11 mouse cellular contexts compared by ENCODE assay signal in genomic region chr11:96436525-96436924, GRCm38 (mm10). TPM values are rescaled to one million over a fixed set of nuclear protein-coding genes. Genes with fewer than 3 reads are reported as not detected.
DNase-seq lines count a peak whose midpoint lies in the region; ATAC-seq and TF ChIP-seq lines count a peak whose summit lies in the region.
"Had no signal": no experiment of that assay in that cellular context is flagged by ENCODE, and none has a peak within 500 bp of the region (broad histone marks: within the 10 kb centered on the region; RNA-seq: fewer than 3 reads in every experiment).

No protein-coding gene starts in this region.

- DNase-seq in neural tube, embryonic 11.5 days (ENCODE audit: low spot score): peak; percentile 32
- DNase-seq in neural tube, embryonic 10.5 days (ENCODE audit: extremely low spot score, low spot score): no peak
- DNase-seq in brain, embryonic 14.5 days (ENCODE audit: low read depth): peak; percentile 79
- DNase-seq in hindbrain, postnatal 0 days (ENCODE audit: low spot score): peak; percentile 77
- DNase-seq in retina, postnatal 7 days (ENCODE audit: low read depth, low spot score): peak; percentile 13
- no peak for DNase-seq in thymus, postnatal 25 days
- DNase-seq: gastrocnemius, postnatal 25 days; right cerebral cortex, postnatal 25 days had no signal

- no peaks in the 10 kb centered on the region for H3K36me3 ChIP-seq in neural tube, embryonic 11.5 days (ENCODE audit: control insufficient read depth, insufficient read depth, low read length)
- H3K36me3 ChIP-seq in hindbrain, postnatal 0 days (ENCODE audit: insufficient read depth, low read length): no peaks in the 10 kb centered on the region
- no peaks in the 10 kb centered on the region for H3K36me3 ChIP-seq in kidney, embryonic 16.5 days (ENCODE audit: insufficient read depth, low read length)
- H3K36me3 ChIP-seq: limb, embryonic 13.5 days had no signal

- 57% methylated on average over 7 of the region's 7 CpGs for WGBS in neural tube, embryonic 11.5 days
- WGBS in hindbrain, postnatal 0 days: 42% methylated on average over 7 of the region's 7 CpGs
- WGBS in kidney, embryonic 16.5 days: 85% methylated on average over 7 of the region's 7 CpGs

- TF ChIP-seq CTCF in brain, embryonic 14.5 days (IDR thresholded peaks at IDR 0.05; ENCODE audit: borderline replicate concordance, extremely low read depth, insufficient read depth, insufficient read length): no peak
- no peak for TF ChIP-seq CTCF in hindbrain, postnatal 0 days (IDR thresholded peaks at IDR 0.05; ENCODE audit: low read depth)

- H3K4me1 ChIP-seq in neural tube, embryonic 11.5 days (ENCODE audit: control insufficient read depth, insufficient read depth, low read length): peaks cover 1% of the 10 kb centered on the region; the same call in 1 of the 2 replicates
- no peaks in the 10 kb centered on the region for H3K4me1 ChIP-seq in hindbrain, postnatal 0 days (ENCODE audit: insufficient read depth, low read length)
- H3K4me1 ChIP-seq in kidney, embryonic 16.5 days (ENCODE audit: insufficient read depth, low read length): peaks cover 25% of the 10 kb centered on the region
- H3K4me1 ChIP-seq: limb, embryonic 13.5 days had no signal

- H3K4me2 ChIP-seq in neural tube, embryonic 11.5 days (ENCODE audit: low read depth): no peak overlapping the region
- no peak overlapping the region for H3K4me2 ChIP-seq in hindbrain, postnatal 0 days (ENCODE audit: low read depth, low read length)
- no peak overlapping the region for H3K4me2 ChIP-seq in kidney, embryonic 16.5 days (replicated peaks; ENCODE audit: low read depth, low read length)
- H3K4me2 ChIP-seq: limb, embryonic 13.5 days had no signal

- no peak overlapping the region for H3K27ac ChIP-seq in neural tube, embryonic 11.5 days (ENCODE audit: low read depth, low read length)
- H3K27ac ChIP-seq in hindbrain, postnatal 0 days: no peak overlapping the region
- H3K27ac ChIP-seq in kidney, embryonic 16.5 days (ENCODE audit: low read length): no peak overlapping the region
- H3K27ac ChIP-seq: limb, embryonic 13.5 days had no signal

- no peak for ATAC-seq in neural tube, embryonic 11.5 days (ENCODE audit: insufficient read depth, low FRiP score, low TSS enrichment)
- ATAC-seq in hindbrain, postnatal 0 days: peak; percentile 67
- no peak for ATAC-seq in kidney, embryonic 16.5 days (ENCODE audit: low FRiP score, low TSS enrichment)
- ATAC-seq: Patski had no signal

- no peaks in the 10 kb centered on the region for H3K27me3 ChIP-seq in neural tube, embryonic 11.5 days (ENCODE audit: control insufficient read depth, insufficient read depth, low read length)
- no peaks in the 10 kb centered on the region for H3K27me3 ChIP-seq in hindbrain, postnatal 0 days (ENCODE audit: insufficient read depth, low read length)
- H3K27me3 ChIP-seq in kidney, embryonic 16.5 days (ENCODE audit: insufficient read depth, low read length): no peaks in the 10 kb centered on the region
- H3K27me3 ChIP-seq: Patski had no signal

- no peak overlapping the region for H3K4me3 ChIP-seq in neural tube, embryonic 11.5 days (ENCODE audit: low read depth, low read length)
- H3K4me3 ChIP-seq in hindbrain, postnatal 0 days (ENCODE audit: low read length): no peak overlapping the region
- no peak overlapping the region for H3K4me3 ChIP-seq in kidney, embryonic 16.5 days (ENCODE audit: low read length)
- H3K4me3 ChIP-seq: limb, embryonic 13.5 days had no signal

- H3K9ac ChIP-seq in neural tube, embryonic 11.5 days (ENCODE audit: low read length): no peak overlapping the region
- no peak overlapping the region for H3K9ac ChIP-seq in hindbrain, postnatal 0 days (replicated peaks; ENCODE audit: low read length)
- H3K9ac ChIP-seq in kidney, embryonic 16.5 days (replicated peaks; ENCODE audit: low read length): no peak overlapping the region
- H3K9ac ChIP-seq: limb, embryonic 13.5 days had no signal

- no peaks in the 10 kb centered on the region for H3K9me3 ChIP-seq in neural tube, embryonic 11.5 days (ENCODE audit: control insufficient read depth, low read length)
- no peaks in the 10 kb centered on the region for H3K9me3 ChIP-seq in hindbrain, postnatal 0 days (ENCODE audit: low read length)
- H3K9me3 ChIP-seq in kidney, embryonic 16.5 days (ENCODE audit: low read length): no peaks in the 10 kb centered on the region
- H3K9me3 ChIP-seq: limb, embryonic 13.5 days had no signal

- TF ChIP-seq POLR2A in brain, embryonic 14.5 days (IDR thresholded peaks at IDR 0.05; ENCODE audit: borderline replicate concordance, extremely low read depth, insufficient read depth, insufficient read length, poor library complexity, severe bottlenecking): no peak

RNA-seq across cellular contexts. Expression of gene Skap1, which starts 27.9 kb away (rescaled TPM):
- polyA plus RNA-seq in neural tube, embryonic 11.5 days (2014; fragmentation: Nextera tagmentation; extraction: Ambion mirVana): 1.8 and 2.1 TPM in 2 replicates
- 1.9 and 2.3 TPM in 2 replicates for polyA plus RNA-seq in brain, embryonic 14.5 days (2012; rRNA removed)
- 0.83 and 2.5 TPM in 2 replicates for total RNA-seq in hindbrain, postnatal 0 days (2014; rRNA removed)
- 5.7 and 7.4 TPM in 2 replicates for polyA plus RNA-seq in hindbrain, postnatal 0 days (2015; fragmentation: Nextera tagmentation; extraction: Ambion mirVana)
- polyA plus RNA-seq in kidney, embryonic 16.5 days (2015; fragmentation: Nextera tagmentation; extraction: Ambion mirVana): 10.1 and 12.3 TPM in 2 replicates

Comparison
In these comparisons a context has a peak if more than half of its experiments do, and no peak if none do; other contexts are left out.
1. DNase-seq: peak in neural tube, embryonic 11.5 days (single experiment), brain, embryonic 14.5 days (single experiment), hindbrain, postnatal 0 days (single experiment) and retina, postnatal 7 days (single experiment); none in neural tube, embryonic 10.5 days (single experiment) and thymus, postnatal 25 days (single experiment).